Mouse (Mus musculus): Measurements from ENCODE around the gene Sumo2.
"Not testable (repeated sequence)": the region's sequence is repeated elsewhere in the genome, so short reads cannot be mapped to it uniquely, and the experiment has no call there.

Gene Sumo2

GRCm38 (mm10) chr11:115483278-115483677, 52.8 kb downstream of the Sumo2 start:
- no peak for DNase-seq (ENCODE audit: low read depth)

GRCm38 (mm10) chr11:115481553-115482259, 54.4 kb downstream of the Sumo2 start:
- DNase-seq (ENCODE audit: low read depth): no peak

GRCm38 (mm10) chr11:115478296-115478938, 57.7 kb downstream of the Sumo2 start:
- DNase-seq (ENCODE audit: low read depth): no peak

- DNase-seq (ENCODE audit: low read depth): peak; percentile 28
These were observed 58.7 kb downstream of the Sumo2 start for GRCm38 (mm10) chr11:115477388-115477787.

- not testable (repeated sequence) for DNase-seq (ENCODE audit: low read depth)
These were observed 59.4 kb downstream of the Sumo2 start for GRCm38 (mm10) chr11:115476630-115477029.

GRCm38 (mm10) chr11:115475758-115476237, 60.3 kb downstream of the Sumo2 start:
- no peak for DNase-seq (ENCODE audit: low read depth)

GRCm38 (mm10) chr11:115475025-115475757, 60.9 kb downstream of the Sumo2 start, which contains the start of gene Armc7:
Armc7 (plus strand) TSS chr11:115475667.
- DNase-seq (ENCODE audit: low read depth): peak; percentile 96

GRCm38 (mm10) chr11:115473626-115474275, 62.3 kb downstream of the Sumo2 start:
- peak; percentile 95 for DNase-seq (ENCODE audit: low read depth)

Measured in 416B (cell line).